Mouse (Mus musculus) kidney, postnatal 14 days (tissue): Measurements from ENCODE around the gene Xrcc5.

ENCODE experiments used
- DNase-seq: peaks from one replicate; pipeline ENCODE4 v3.0.0; 2022; ENCODE audit warnings: mixed read lengths

Xrcc5 gene

GRCm38 (mm10) chr1:72316409-72316808, 9.2 kb downstream of the Xrcc5 start:
- DNase-seq, result no peak

GRCm38 (mm10) chr1:72316901-72317300, 9.7 kb downstream of the Xrcc5 start:
- no peak for DNase-seq

- no peak for DNase-seq
Measured at GRCm38 (mm10) chr1:72320759-72321158, 13.5 kb downstream of the Xrcc5 start.

GRCm38 (mm10) chr1:72323248-72323647, 16.0 kb downstream of the Xrcc5 start:
- DNase-seq, result no peak

GRCm38 (mm10) chr1:72326162-72326821, 19.1 kb downstream of the Xrcc5 start:
- no peak for DNase-seq

GRCm38 (mm10) chr1:72334807-72335206, 27.6 kb downstream of the Xrcc5 start:
- no peak for DNase-seq

- DNase-seq, result no peak
Measured at GRCm38 (mm10) chr1:72336780-72337179, 29.6 kb downstream of the Xrcc5 start.

GRCm38 (mm10) chr1:72338341-72338740, 31.1 kb downstream of the Xrcc5 start:
- no peak for DNase-seq

GRCm38 (mm10) chr1:72347873-72348272, 40.7 kb downstream of the Xrcc5 start:
- DNase-seq, result no peak

- DNase-seq, result no peak
Measured at GRCm38 (mm10) chr1:72354856-72355255, 47.6 kb downstream of the Xrcc5 start.

- DNase-seq, result no peak
Measured at GRCm38 (mm10) chr1:72358216-72358615, 51.0 kb downstream of the Xrcc5 start.

- no peak for DNase-seq
Measured at GRCm38 (mm10) chr1:72359462-72359861, 52.2 kb downstream of the Xrcc5 start.

GRCm38 (mm10) chr1:72360809-72361208, 53.6 kb downstream of the Xrcc5 start:
- no peak for DNase-seq

- no peak for DNase-seq
Measured at GRCm38 (mm10) chr1:72364661-72365060, 57.4 kb downstream of the Xrcc5 start.

GRCm38 (mm10) chr1:72372512-72372911, 65.3 kb downstream of the Xrcc5 start:
- DNase-seq, result no peak

- DNase-seq, result no peak
Measured at GRCm38 (mm10) chr1:72372913-72373312, 65.7 kb downstream of the Xrcc5 start.

GRCm38 (mm10) chr1:72373648-72374047, 66.4 kb downstream of the Xrcc5 start:
- DNase-seq, result no peak

- no peak for DNase-seq
Measured at GRCm38 (mm10) chr1:72374049-72374448, 66.8 kb downstream of the Xrcc5 start.

GRCm38 (mm10) chr1:72378151-72378550, 70.9 kb downstream of the Xrcc5 start:
- no peak for DNase-seq

- no peak for DNase-seq
Measured at GRCm38 (mm10) chr1:72379752-72380353, 72.6 kb downstream of the Xrcc5 start.

GRCm38 (mm10) chr1:72380544-72380943, 73.3 kb downstream of the Xrcc5 start:
- DNase-seq, result no peak

- DNase-seq, result no peak
Measured at GRCm38 (mm10) chr1:72383056-72383455, 75.8 kb downstream of the Xrcc5 start.

- no peak for DNase-seq
Measured at GRCm38 (mm10) chr1:72383651-72384050, 76.4 kb downstream of the Xrcc5 start.

GRCm38 (mm10) chr1:72390420-72390819, 83.2 kb downstream of the Xrcc5 start:
- DNase-seq, result no peak
